Mouse (Mus musculus): ENCODE results near the gene Spin1. TPM values are rescaled to one million over a fixed set of nuclear protein-coding genes. Genes with fewer than 3 reads are reported as not detected.

Spin1 gene
- total and polyA plus RNA-seq, 3 experiments: 9.7 to 57.0 (median 49.7) TPM

DNA sequence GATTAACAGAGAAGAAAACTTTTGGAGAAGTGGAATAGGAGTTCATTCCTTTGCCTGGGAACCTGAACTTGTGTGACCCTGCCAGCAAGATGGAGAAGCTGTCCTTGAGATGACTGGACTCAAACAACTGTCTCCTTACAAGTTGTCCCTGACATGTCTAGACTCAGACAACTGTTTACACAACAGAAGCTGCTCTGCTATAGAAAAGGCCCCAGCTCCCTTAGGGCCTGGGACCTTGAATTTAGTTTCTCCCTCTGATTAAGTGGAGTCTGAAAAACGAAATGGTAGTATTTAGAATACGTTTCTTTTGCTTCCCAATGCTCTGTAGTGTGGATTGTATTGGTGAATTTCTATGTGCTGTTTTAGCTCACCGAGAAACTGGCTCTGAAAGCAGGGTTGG is 84.2 kb downstream of the Spin1 start:
- Histone ChIP-seq H3K4me1 (ENCODE audit: insufficient read depth, low read depth, low read length) (no peaks in the 10 kb centered on the region), H3K27me3 (ENCODE audit: insufficient read depth, low read length) (no peaks in the 10 kb centered on the region; the same call in 1 of the 2 replicates), H3K4me3 (ENCODE audit: low read depth, low read length) (no peak overlapping the region), H3K36me3 (replicated peaks) (no peaks in the 10 kb centered on the region), H3K9me3 (replicated peaks) (no peaks in the 10 kb centered on the region)
- DNase-seq (ENCODE audit: low spot score): no peak
- no peak for TF ChIP-seq CTCF (IDR thresholded peaks at IDR 0.05; ENCODE audit: low read depth, low read length)
- TF ChIP-seq TAL1 (conservative IDR thresholded peaks at IDR 0.05; ENCODE audit: low read depth, low read length): no peak
- no peak for TF ChIP-seq GATA1 (IDR thresholded peaks at IDR 0.05; ENCODE audit: borderline replicate concordance, low read length)
- TF ChIP-seq GATA2 (IDR thresholded peaks at IDR 0.05; ENCODE audit: borderline replicate concordance, low read depth, low read length): no peak
- TF ChIP-seq POLR2AphosphoS5 (IDR thresholded peaks at IDR 0.05; ENCODE audit: insufficient replicate concordance, low read depth, low read length): no peak
- ATAC-seq (ENCODE audit: extremely low read depth, insufficient number of reproducible peaks, low FRiP score, poor library complexity, severe bottlenecking): no peak

DNA sequence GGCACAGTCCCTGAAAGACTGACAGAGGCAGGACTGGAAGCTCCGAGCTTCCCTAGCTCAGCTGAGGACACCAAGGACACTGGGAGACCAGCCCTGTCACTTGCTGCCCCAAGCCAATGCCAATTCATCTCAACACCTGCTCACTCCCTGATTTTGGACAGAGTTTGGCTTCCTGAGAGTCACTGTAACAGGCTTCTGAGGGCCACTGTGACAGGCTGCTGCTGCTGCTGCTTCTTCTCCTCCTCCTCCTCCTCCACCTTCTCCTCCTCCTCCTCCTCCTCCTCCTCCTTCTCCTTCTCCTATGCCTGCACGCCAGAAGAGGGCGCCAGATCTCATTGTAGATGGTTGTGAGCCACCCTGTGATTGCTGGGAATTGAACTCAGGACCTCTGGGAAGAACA is 89.7 kb downstream of the Spin1 start:
- Histone ChIP-seq H3K9me3 (replicated peaks) (no peaks in the 10 kb centered on the region), H3K27me3 (ENCODE audit: insufficient read depth, low read length) (no peaks in the 10 kb centered on the region; the same call in 1 of the 2 replicates), H3K4me1 (ENCODE audit: insufficient read depth, low read depth, low read length) (no peaks in the 10 kb centered on the region), H3K36me3 (replicated peaks) (no peaks in the 10 kb centered on the region), H3K4me3 (ENCODE audit: low read depth, low read length) (no peak overlapping the region)
- ATAC-seq (ENCODE audit: extremely low read depth, insufficient number of reproducible peaks, low FRiP score, poor library complexity, severe bottlenecking): no peak
- TF ChIP-seq POLR2AphosphoS5 (IDR thresholded peaks at IDR 0.05; ENCODE audit: insufficient replicate concordance, low read depth, low read length) (no peak), CTCF (IDR thresholded peaks at IDR 0.05; ENCODE audit: low read depth, low read length) (no peak), GATA2 (IDR thresholded peaks at IDR 0.05; ENCODE audit: borderline replicate concordance, low read depth, low read length) (no peak), TAL1 (conservative IDR thresholded peaks at IDR 0.05; ENCODE audit: low read depth, low read length) (no peak)
- no peak for DNase-seq (ENCODE audit: low spot score)

DNA sequence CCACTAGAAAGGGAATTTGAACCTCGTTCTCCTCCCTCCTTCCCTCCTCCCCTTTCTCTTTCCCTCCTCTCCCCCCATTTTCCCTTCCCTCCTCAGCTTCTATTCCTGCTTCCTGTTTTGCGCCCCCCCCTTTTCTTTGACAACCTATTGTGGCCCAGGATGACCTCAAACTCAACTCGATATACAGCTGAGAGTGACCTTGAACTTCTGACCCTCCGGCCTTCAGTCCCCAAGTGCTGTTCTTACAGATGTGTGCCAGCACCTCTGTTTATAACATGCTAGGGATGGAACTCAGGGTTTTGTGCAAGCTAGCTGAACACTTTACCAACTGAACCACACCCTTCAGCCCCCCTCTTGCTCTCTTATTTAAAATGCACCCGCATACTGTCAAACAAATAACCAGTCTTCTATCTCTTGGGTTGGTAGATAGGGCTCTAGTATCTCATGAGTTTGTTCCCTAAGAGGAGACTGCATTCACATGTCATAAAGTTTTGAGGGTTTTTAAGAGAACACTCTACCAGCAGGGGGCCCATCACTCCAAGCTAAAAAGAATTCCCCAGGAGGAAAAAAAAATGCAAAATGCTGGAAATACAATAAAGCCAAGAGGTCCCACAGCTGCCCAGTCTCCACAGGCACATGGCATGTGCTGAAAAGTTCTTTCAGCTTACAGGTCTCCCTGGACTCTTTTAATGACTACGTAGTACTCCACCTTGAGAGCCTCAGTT is 90.9 kb downstream of the Spin1 start:
- ATAC-seq (ENCODE audit: extremely low read depth, insufficient number of reproducible peaks, low FRiP score, poor library complexity, severe bottlenecking): no peak
- no peak for TF ChIP-seq CTCF (IDR thresholded peaks at IDR 0.05; ENCODE audit: low read depth, low read length)
- TF ChIP-seq GATA1 (IDR thresholded peaks at IDR 0.05; ENCODE audit: borderline replicate concordance, low read length): no peak
- Histone ChIP-seq H3K36me3 (replicated peaks) (no peaks in the 10 kb centered on the region), H3K4me1 (ENCODE audit: insufficient read depth, low read depth, low read length) (no peaks in the 10 kb centered on the region), H3K27me3 (ENCODE audit: insufficient read depth, low read length) (no peaks in the 10 kb centered on the region), H3K9me3 (replicated peaks) (no peaks in the 10 kb centered on the region), H3K4me3 (ENCODE audit: low read depth, low read length) (no peak overlapping the region)
- no peak for DNase-seq (ENCODE audit: low spot score)

DNA sequence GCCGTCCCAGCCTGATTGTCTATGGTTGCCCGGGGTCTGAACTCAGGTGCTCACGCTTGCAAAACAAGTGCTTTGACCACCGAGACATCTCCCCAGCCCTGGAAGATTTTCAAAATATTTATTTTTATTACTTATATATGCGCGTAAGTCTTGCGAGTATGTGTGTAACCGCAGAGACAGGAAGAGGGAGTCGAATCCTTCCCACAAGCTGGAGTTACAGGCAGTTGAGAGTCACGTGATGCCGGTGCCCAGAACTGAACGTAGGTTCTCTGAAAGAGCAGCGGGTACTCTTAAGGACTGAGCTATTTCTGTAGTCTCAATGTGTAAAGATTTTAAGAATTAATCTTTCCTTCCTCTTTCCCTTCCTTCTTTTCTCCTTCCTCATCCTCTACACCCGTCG is 93.2 kb downstream of the Spin1 start:
- Histone ChIP-seq H3K9me3 (replicated peaks) (no peaks in the 10 kb centered on the region), H3K36me3 (replicated peaks) (no peaks in the 10 kb centered on the region), H3K27me3 (ENCODE audit: insufficient read depth, low read length) (no peaks in the 10 kb centered on the region), H3K4me3 (ENCODE audit: low read depth, low read length) (no peak overlapping the region), H3K4me1 (ENCODE audit: insufficient read depth, low read depth, low read length) (no peaks in the 10 kb centered on the region)
- no peak for ATAC-seq (ENCODE audit: extremely low read depth, insufficient number of reproducible peaks, low FRiP score, poor library complexity, severe bottlenecking)
- no peak for DNase-seq (ENCODE audit: low spot score)
- no peak for TF ChIP-seq GATA1 (IDR thresholded peaks at IDR 0.05; ENCODE audit: borderline replicate concordance, low read length)
- TF ChIP-seq POLR2AphosphoS5 (IDR thresholded peaks at IDR 0.05; ENCODE audit: insufficient replicate concordance, low read depth, low read length): no peak
- no peak for TF ChIP-seq GATA2 (IDR thresholded peaks at IDR 0.05; ENCODE audit: borderline replicate concordance, low read depth, low read length)
- TF ChIP-seq TAL1 (conservative IDR thresholded peaks at IDR 0.05; ENCODE audit: low read depth, low read length): no peak
- no peak for TF ChIP-seq CTCF (IDR thresholded peaks at IDR 0.05; ENCODE audit: low read depth, low read length)

DNA sequence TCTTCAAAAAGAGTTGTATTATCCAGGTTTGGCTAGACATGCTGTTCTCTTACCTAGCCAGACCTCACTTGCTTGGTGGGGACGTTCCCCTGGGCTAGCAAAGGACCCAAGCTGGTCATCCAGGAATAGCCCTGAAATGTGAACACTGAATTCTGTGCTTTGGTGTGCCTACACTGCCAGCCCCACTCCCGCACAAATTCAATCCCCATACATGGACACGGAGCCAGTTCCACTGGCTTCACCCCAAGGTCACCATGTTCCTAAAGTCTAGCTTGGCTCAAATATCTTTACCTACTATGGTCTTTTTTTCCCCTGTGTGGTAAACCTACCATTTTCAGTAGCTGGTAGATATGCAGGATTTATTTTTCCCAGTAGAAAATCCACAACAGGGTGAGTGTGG is 97.0 kb downstream of the Spin1 start:
- no peak for TF ChIP-seq GATA2 (IDR thresholded peaks at IDR 0.05; ENCODE audit: borderline replicate concordance, low read depth, low read length)
- no peak for TF ChIP-seq GATA1 (IDR thresholded peaks at IDR 0.05; ENCODE audit: borderline replicate concordance, low read length)
- TF ChIP-seq TAL1 (conservative IDR thresholded peaks at IDR 0.05; ENCODE audit: low read depth, low read length): no peak
- TF ChIP-seq CTCF (IDR thresholded peaks at IDR 0.05; ENCODE audit: low read depth, low read length): no peak
- no peak for TF ChIP-seq POLR2AphosphoS5 (IDR thresholded peaks at IDR 0.05; ENCODE audit: insufficient replicate concordance, low read depth, low read length)
- ATAC-seq (ENCODE audit: extremely low read depth, insufficient number of reproducible peaks, low FRiP score, poor library complexity, severe bottlenecking) (no peak), DNase-seq (ENCODE audit: low spot score) (no peak)
- no peaks in the 10 kb centered on the region for H3K9me3 ChIP-seq (replicated peaks)
- H3K4me1 ChIP-seq (ENCODE audit: insufficient read depth, low read depth, low read length): no peaks in the 10 kb centered on the region
- H3K36me3 ChIP-seq (replicated peaks): no peaks in the 10 kb centered on the region
- no peak overlapping the region for H3K4me3 ChIP-seq (ENCODE audit: low read depth, low read length)
- H3K27me3 ChIP-seq (ENCODE audit: insufficient read depth, low read length): no peaks in the 10 kb centered on the region

DNA sequence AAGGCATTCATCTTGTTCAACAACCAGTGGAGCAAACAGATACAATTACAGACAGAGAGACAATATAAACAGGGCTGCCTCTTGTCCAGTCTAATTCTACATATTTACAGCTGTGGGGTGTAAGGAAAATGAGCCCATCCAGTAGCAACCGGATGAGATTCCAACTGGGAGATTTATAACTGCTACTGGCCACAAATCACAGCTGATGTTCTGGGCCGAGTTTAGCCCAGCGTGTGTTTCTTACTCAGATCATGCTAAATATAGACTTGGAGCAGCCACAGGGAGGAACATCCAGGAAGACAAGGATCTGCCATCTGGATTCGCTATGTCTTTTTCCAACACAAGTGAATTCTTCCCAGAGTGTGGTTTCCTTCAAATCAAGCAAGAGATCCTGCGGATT is 97.5 kb downstream of the Spin1 start:
- TF ChIP-seq POLR2AphosphoS5 (IDR thresholded peaks at IDR 0.05; ENCODE audit: insufficient replicate concordance, low read depth, low read length) (no peak), CTCF (IDR thresholded peaks at IDR 0.05; ENCODE audit: low read depth, low read length) (no peak), GATA1 (IDR thresholded peaks at IDR 0.05; ENCODE audit: borderline replicate concordance, low read length) (no peak), TAL1 (conservative IDR thresholded peaks at IDR 0.05; ENCODE audit: low read depth, low read length) (no peak), GATA2 (IDR thresholded peaks at IDR 0.05; ENCODE audit: borderline replicate concordance, low read depth, low read length) (no peak)
- Histone ChIP-seq H3K4me3 (ENCODE audit: low read depth, low read length) (no peak overlapping the region), H3K9me3 (replicated peaks) (no peaks in the 10 kb centered on the region), H3K27me3 (ENCODE audit: insufficient read depth, low read length) (no peaks in the 10 kb centered on the region), H3K4me1 (ENCODE audit: insufficient read depth, low read depth, low read length) (no peaks in the 10 kb centered on the region), H3K36me3 (replicated peaks) (no peaks in the 10 kb centered on the region)
- ATAC-seq (ENCODE audit: extremely low read depth, insufficient number of reproducible peaks, low FRiP score, poor library complexity, severe bottlenecking): no peak
- no peak for DNase-seq (ENCODE audit: low spot score)

Other genes with a start within 250 kb of the Spin1 start
- gene Nxnl2, start 70.1 kb downstream of the Spin1 start, total RNA-seq (2014; fragmentation: Nextera tagmentation): not detected in 2 replicates
- 0.05 and 0.12 TPM in 2 replicates for gene Nxnl2, start 70.1 kb downstream of the Spin1 start, total RNA-seq (2017)
- 0.04 TPM in 1 of 2 replicates, not detected in the other for gene Nxnl2, start 70.1 kb downstream of the Spin1 start, polyA plus RNA-seq (2012)